Mouse (Mus musculus) CD4-positive, CD25-positive, alpha-beta regulatory T cell, adult 4 months (primary cell): ENCODE measurements around the gene Pipox. TPM values are rescaled to one million over a fixed set of nuclear protein-coding genes. Genes with fewer than 3 reads are reported as not detected.

Source experiments
- ATAC-seq: one replicate; pipeline ENCODE4 v1.8.0; 2017
- polyA plus RNA-seq, 2 experiments: library from polyadenylated mRNA; unstranded; fragments of 100-300 nt; shearing (Covaris generic); gene quantifications; one replicate each; pipeline ENCODE4 v1.2.1; 2017

Pipox gene
- polyA plus RNA-seq, 2 experiments from 2014 or later: 0.19 to 2.2 TPM

DNA sequence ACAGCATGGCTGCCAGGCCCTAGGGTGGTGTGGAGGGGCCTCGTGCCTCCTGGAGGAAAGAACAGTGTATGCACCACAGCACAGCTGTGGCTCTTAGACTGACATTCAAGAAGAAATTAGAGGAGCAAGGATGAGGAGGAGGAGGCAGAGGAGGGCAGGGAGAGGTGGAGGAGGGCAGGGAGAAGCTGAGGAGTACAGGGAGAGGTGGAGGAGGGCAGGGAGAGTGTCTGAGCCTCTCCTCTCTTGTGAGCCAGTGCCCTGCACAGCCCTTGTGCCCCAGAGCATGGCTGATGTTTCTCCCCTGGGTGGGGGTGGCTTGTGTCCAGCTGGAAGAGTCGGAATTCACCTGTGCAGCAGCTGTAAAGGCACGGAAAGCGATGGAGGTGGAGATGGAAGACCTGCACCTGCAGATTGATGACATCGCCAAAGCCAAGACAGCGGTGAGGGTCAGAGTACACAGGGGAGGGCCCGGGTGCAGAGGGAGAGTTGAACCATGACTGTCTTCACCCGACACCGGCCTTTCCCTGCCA, 46.2 kb downstream of the Pipox start:
- no peak for ATAC-seq

DNA sequence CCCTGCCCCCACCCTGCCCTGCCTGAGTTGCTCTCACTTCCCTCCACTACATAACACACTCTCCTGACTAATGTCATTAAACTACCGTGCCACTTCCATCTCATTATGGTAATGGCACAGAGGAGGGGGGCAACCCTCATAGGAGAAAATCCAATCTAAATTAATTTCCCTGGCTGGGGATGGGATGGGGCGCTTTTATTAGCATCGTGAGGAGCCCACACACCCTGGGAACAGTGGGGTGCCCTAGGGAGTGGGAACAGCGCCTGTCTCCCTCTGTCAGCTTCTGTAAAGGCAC, 50.0 kb downstream of the Pipox start:
- ATAC-seq: no peak

DNA sequence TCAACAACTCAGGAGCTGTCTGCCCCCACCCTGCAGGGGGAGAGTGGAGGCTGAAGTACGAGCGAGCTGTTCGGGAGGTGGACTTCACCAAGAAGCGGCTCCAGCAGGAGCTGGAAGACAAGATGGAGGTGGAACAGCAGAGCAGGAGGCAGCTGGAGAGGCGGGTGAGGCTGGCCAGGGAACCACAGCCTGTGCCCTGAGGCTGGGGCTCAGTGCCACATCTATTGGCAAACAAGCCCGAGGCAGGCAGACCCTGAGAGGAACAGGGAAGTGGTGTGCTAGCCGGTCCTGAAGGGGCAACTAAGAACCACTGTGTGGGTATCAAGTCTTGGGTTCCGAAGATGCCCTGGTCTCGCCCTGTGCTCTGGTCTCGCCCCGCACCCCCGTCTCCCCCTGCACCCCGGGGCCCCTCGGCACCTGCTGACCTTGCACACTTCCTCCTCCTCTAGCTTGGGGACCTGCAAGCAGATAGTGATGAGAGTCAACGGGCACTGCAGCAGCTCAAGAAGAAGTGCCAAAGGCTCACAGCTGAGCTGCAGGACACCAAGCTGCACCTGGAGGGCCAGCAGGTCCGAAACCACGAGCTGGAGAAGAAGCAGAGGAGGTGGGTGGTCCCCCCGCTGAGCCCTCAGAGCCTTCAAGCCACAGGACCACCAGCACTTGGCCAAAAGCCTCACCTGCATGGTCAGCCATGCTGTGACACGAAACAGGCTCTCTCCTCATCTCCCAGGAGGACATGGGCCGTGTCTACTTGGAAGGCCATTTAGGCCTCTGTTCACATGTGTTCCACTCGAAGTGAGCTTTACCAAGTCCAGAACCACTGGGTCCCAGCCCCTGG, 50.6 kb downstream of the Pipox start:
- ATAC-seq: no peak

DNA sequence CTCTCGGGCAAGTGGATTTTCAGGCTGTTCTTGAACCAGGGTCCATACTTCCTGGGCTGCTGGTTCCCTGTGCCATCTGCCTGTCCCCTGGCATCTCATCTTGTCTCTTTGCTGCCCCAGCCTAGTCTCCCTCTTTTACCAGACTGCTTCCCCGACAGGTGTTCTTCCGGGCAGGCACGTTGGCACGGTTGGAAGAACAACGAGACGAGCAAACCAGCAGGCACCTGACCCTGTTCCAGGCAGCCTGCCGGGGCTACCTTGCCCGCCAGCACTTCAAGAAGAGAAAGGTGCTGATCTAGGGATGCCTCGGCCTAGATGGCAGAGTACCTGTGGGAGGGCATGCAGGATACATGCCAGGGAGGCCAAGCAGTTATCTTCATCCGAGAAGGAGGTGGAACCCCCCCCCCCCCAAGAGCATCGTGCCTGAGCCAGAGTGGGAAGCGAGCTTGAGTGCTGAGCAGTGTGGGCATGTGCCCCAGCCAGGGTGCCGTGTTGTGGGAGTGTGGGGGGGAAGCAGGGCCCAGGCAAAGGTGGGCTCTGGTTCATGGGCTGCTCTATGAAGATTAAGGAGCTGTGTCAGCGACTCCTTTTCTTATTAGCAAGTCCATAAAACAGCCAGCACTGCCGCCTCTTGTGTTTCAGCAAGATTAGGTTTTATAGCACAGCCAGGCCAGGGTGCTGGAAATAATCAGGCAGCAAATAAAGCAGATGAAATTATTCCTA, 53.2 kb downstream of the Pipox start:
- ATAC-seq: no peak

DNA sequence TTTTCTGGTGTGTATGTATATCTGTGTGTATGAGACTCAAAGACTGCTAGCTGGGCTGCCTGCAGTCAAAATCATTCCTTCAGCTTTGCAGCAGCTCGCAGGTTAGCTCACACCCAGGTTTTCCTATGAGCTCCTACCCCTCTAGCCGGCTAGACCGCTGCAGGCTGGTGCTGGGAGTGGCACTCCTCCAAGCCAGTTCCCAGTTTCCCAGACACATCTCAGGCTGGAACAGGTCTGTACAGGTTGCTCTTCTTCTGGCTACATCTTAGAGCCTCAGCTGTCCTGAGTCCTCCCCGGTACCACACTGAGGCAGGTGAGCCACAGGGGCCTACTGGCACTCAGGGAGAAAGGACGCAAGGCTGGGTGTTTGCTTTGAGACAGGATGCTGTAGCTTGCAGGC, 56.0 kb downstream of the Pipox start:
- no peak for ATAC-seq

DNA sequence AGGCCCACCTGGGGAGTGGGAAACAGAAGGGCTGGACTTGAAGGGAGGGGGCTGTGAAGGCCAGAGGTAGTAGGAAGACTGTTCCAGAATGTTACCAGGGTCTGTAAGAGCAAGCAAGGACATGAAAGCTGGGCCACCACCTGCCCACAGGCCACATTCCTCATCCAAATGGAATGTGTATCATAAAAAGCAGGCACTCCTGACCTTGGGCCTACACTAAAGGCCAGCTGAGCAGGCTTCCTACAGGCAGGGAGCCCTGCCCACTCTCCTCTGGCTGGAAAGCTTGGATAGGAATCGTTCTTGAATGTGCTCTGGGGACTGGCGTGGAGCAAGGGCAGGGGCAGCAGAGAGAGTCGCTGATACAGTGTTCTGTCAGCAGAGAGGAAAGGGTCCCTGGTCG, 57.1 kb downstream of the Pipox start:
- ATAC-seq: no peak

DNA sequence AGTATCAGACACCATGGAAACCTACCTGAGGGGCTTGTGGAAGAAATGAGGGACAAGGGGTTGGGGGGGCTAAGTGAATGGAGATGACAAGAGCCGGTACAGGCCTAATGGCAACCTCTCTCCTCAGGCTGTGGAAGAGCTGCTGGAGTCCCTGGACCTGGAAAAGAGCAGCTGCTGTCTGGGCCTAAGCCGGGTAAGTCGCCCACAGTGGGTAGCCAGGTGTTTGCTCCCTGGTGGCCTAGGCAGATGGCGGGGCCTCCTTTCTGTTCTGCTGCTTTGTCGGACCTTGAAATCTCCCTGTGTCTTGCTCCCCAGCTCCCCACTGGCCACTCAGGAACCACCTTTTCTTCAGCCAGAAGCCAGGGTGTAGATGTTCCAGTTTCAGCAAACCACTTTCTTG, 57.6 kb downstream of the Pipox start:
- no peak for ATAC-seq

DNA sequence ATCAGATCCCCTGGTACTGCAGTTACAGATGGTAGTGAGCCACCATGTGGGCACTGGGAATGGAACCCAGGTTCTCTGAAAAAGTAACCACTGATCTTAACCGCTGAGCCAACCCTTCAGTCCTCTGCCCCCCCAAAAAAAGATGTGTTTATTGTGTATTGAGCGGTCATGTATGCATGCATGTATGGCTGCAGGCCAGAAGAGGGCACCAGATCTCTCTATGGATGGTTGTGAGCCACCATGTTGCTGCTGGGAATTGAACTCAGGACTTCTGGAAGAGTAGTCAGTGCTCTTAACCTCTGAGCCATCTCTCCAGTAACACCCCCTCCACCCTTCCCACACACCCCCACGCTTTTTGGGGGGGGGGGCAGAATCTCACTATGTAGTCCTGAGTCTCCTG, 58.8 kb downstream of the Pipox start:
- ATAC-seq: no peak

DNA sequence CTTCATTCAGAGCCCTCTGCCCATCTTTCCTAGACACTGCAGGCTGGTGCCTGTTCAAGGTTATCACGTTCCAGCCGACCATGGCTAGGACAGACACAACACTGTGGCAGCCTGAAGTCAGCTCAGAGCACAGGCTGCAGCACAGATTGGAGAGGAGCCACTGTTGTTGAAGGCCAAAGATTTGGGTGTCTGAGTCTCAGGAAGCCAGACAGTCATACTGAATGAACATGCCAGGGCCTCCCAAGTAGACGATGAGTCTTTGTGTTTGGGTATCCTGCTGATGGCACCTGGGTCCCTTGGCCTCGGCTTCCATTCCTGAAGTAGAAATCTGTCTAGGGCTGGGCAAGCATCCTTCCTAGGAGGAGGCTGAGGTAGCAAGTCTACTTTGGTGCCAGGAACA, 61.4 kb downstream of the Pipox start:
- no peak for ATAC-seq

DNA sequence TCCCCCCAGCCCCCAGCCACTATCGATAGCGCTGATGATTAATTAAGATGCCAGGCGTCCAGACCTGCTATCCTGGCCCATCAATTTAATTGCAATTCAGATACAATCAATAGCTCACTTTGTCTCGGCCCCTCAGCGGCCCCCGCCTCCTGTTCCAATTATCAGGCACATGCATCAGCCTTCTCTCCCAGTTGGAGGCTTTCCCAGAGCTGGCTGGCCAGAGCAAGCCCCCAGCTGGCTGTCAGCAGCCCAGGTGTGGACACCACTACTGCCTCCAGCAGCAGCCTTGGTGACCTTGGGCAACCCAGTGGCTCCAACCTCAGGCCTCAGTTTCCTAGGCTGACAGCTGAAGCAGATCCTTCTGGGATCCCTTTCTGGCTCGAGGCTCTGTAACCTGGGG, 63.0 kb downstream of the Pipox start:
- no peak for ATAC-seq

Other genes with a start within 250 kb of the Pipox start
- gene Nufip2, start 207.9 kb downstream of the Pipox start, polyA plus RNA-seq: 10 to 100 TPM; 20.4 to 21.6 TPM
- gene Cryba1, start 168.8 kb downstream of the Pipox start, polyA plus RNA-seq: not detected
- 10 to 100 TPM; 21.4 to 28.9 TPM for gene Myo18a, start 130.8 kb downstream of the Pipox start, polyA plus RNA-seq
- gene Gm10277, start 106.3 kb downstream of the Pipox start, polyA plus RNA-seq: under 1 TPM; 0.32 to 0.34 TPM
- gene Sez6, start 36.7 kb upstream of the Pipox start, polyA plus RNA-seq: not detected
- gene Phf12, start 88.7 kb upstream of the Pipox start, polyA plus RNA-seq: 10 to 100 TPM; 28.5 to 31.9 TPM
- gene Dhrs13, start 138.2 kb upstream of the Pipox start, polyA plus RNA-seq: 1 to 10 TPM; 1.0 to 2.5 TPM
- 10 to 100 TPM; 20.2 to 26.1 TPM for gene Flot2, start 143.8 kb upstream of the Pipox start, polyA plus RNA-seq
- 10 to 100 TPM; 39.9 to 61.8 TPM for gene Eral1, start 186.3 kb upstream of the Pipox start, polyA plus RNA-seq
- gene Fam222b, start 200.6 kb upstream of the Pipox start, polyA plus RNA-seq: 10 to 100 TPM; 11.0 to 14.9 TPM